Mouse (Mus musculus) neural tube, embryonic 11.5 days (tissue): ENCODE measurements at regions not wholly inside any gene's neighbourhood (a gene's known extent, or its start where the extent isn't known, plus 50 kb on each side); places are given as distances from the start of the nearest gene placed in this dataset.
A peak's percentile ranks its signal among the peaks of the same experiment; 100 is the strongest.
"Not testable (repeated sequence)": the region's sequence is repeated elsewhere in the genome, so short reads cannot be mapped to it uniquely, and the experiment has no call there.

Experiments used
- ATAC-seq: fragments of 200-750 bp; cut with Nextera tagmentation; 2 replicates; pipeline ENCODE4 v1.8.0; 2017; ENCODE audit warnings: moderate number of reproducible peaks, mild to moderate bottlenecking, moderate TSS enrichment, moderate library complexity; ENCODE audit not compliant: insufficient read depth, low FRiP score, low TSS enrichment
- DNase-seq: peaks from one replicate; pipeline ENCODE4 v3.0.0-alpha.2; 2015; ENCODE audit warnings: low spot score
- H3K27ac ChIP-seq: fragments of 300-500 bp; sonication (generic); 2 replicates; pipeline ENCODE4 v1.5.1; 2014; ENCODE audit warnings: low read depth, mild to moderate bottlenecking, low read length
- H3K27me3 ChIP-seq: fragments of 300-500 bp; sonication (generic); 2 replicates; pipeline ENCODE4 v1.6.1; 2014; ENCODE audit warnings: mild to moderate bottlenecking, low read length, mixed read lengths; ENCODE audit not compliant: control insufficient read depth, insufficient read depth
- H3K36me3 ChIP-seq: fragments of 300-500 bp; sonication (generic); 2 replicates; pipeline ENCODE4 v1.6.1; 2014; ENCODE audit warnings: mild to moderate bottlenecking, low read length, moderate library complexity, mixed read lengths; ENCODE audit not compliant: control insufficient read depth, insufficient read depth
- H3K4me1 ChIP-seq: fragments of 300-500 bp; sonication (generic); 2 replicates; pipeline ENCODE4 v1.6.1; 2014; ENCODE audit warnings: low read length, mixed read lengths; ENCODE audit not compliant: control insufficient read depth, insufficient read depth
- H3K4me2 ChIP-seq: fragments of 300-500 bp; sonication (generic); 2 replicates; pipeline ENCODE4 v1.6.1; 2014; ENCODE audit warnings: low read depth, mild to moderate bottlenecking, moderate library complexity
- H3K4me3 ChIP-seq: fragments of 300-500 bp; sonication (generic); 2 replicates; pipeline ENCODE4 v1.5.1; 2014; ENCODE audit warnings: low read depth, low read length
- H3K9ac ChIP-seq: fragments of 300-500 bp; sonication (generic); 2 replicates; pipeline ENCODE4 v1.6.1; 2014; ENCODE audit warnings: mild to moderate bottlenecking, low read length
- H3K9me3 ChIP-seq: fragments of 300-500 bp; sonication (generic); 2 replicates; pipeline ENCODE4 v1.6.1; 2016; ENCODE audit warnings: low read length; ENCODE audit not compliant: control insufficient read depth
- WGBS: fragments of 180-500 bp; shearing (Covaris S2); extraction: QIAGEN DNeasy Blood & Tissue Kit; methylation state at CpG from one replicate; pipeline ENCODE4 v1.1.7; 2014; 5-methylcytosine and 5-hydroxymethylcytosine counted together

DNA sequence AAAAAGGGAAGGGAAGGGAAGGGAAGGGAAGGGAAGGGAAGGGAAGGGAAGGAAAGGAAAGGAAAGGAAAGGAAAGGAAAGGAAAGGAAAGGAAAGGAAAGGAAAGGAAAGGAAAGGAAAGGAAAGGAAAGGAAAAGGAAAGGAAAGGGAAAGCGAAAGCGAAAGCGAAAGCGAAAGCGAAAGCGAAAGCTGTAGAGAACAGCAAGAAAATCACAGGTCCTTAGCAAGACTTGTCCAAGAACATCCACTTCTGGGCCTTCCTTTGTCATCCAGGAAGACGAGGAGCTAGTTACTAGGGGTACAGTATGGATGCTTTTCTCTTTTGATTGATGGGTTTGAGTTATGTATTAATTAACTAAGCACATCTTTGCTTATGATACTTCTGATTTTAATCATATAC is 494.3 kb upstream of the Smim15 start:
- not testable (repeated sequence) for ATAC-seq, H3K27me3 ChIP-seq, H3K27ac ChIP-seq, H3K4me2 ChIP-seq, H3K36me3 ChIP-seq, H3K9ac ChIP-seq, H3K4me3 ChIP-seq, DNase-seq, H3K9me3 ChIP-seq
- peaks cover 11% of the 10 kb centered on the region for H3K4me1 ChIP-seq
- 86% methylated on average over 7 of the region's 7 CpGs for WGBS

DNA sequence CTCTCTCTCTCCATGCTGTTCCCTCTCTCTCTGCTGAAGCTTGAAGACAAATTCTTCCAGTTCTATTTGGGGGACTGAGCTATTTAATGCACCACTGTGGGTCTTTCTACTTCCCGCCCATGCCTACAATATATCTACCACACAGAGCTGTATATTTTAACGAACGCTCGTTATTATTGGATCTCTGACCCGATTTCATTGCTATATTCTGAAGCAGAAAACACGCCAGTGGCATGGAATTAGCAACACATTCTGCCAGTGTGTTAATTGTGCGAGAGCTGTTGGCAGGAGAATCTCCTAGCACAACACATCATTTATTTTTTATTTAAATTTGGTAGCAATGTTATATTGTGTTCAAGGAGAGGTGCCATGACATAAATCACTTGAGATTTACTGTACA is 497.2 kb upstream of the Smim15 start:
- Histone ChIP-seq H3K4me2 (no peak overlapping the region), H3K36me3 (no peaks in the 10 kb centered on the region), H3K27me3 (no peaks in the 10 kb centered on the region), H3K9me3 (no peaks in the 10 kb centered on the region), H3K4me1 (peaks cover 13% of the 10 kb centered on the region), H3K9ac (no peak overlapping the region), H3K4me3 (no peak overlapping the region), H3K27ac (no peak overlapping the region; the same call in 1 of the 2 replicates)
- WGBS = 92% methylated on average over 7 of the region's 7 CpGs
- ATAC-seq = no peak
- DNase-seq = no peak

DNA sequence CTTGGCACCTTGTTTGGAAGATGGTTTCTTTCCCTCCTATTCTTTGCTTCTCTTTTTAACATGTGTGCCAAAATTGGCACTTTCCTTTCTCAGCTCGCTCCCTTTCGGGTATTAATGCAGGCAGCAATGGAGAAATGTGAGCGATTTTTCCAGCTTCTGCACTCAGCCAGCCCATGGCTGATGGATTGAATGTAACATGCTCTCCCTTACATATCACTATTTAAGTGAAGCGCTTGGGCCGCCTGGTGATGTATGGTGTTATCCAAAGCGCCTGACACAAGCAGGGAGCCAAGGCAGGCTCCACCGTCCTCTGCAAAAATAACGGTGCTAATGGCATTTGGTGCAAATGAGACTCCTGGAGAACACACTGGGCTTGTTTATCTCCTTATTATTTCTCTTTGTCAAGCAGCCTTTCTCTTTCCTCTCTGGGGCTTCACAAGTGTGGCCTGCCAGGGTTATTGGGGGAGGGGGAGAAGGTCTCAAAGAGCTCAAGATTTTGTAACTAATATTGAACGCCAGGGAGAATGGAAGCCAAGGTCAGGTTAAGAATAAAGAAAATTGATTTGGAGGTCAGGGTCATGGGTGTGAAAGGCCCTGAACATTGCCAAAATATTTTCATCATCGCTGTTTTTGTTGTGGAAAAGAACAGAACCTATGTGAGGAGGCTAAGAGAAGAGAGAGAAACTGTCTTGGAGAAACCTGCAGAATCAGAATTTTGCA is 497.9 kb upstream of the Smim15 start:
- no peak overlapping the region for H3K9ac ChIP-seq
- H3K27ac ChIP-seq = peak overlapping the region; percentile 67; the same call in 1 of the 2 replicates
- peaks cover 16% of the 10 kb centered on the region for H3K4me1 ChIP-seq
- 56% methylated on average over 10 of the region's 10 CpGs for WGBS
- H3K4me2 ChIP-seq = no peak overlapping the region
- DNase-seq (peak; percentile 48), ATAC-seq (no peak)
- no peaks in the 10 kb centered on the region for H3K9me3 ChIP-seq
- H3K4me3 ChIP-seq = no peak overlapping the region
- no peaks in the 10 kb centered on the region for H3K27me3 ChIP-seq
- no peaks in the 10 kb centered on the region for H3K36me3 ChIP-seq

DNA sequence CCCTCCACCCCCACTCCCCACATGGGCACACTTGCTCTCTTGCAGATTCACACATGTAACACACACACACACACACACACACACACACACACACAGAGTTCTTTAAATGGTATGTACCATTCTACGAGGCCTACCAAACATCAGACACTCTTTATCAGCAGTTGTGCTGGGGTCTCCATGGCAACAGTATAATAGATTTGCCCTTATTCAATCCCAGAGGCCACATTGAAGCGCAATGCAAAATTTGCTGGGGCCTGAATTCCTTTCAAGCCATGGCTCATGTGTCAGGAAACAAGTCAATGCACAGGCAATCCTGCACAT is 502.7 kb upstream of the Smim15 start:
- peak; percentile 67 for ATAC-seq
- DNase-seq = peak; percentile 66
- Histone ChIP-seq H3K27ac (peak overlapping the region; percentile 85), H3K4me2 (no peak overlapping the region), H3K9ac (no peak overlapping the region), H3K4me3 (no peak overlapping the region), H3K27me3 (no peaks in the 10 kb centered on the region), H3K4me1 (peaks cover 23% of the 10 kb centered on the region), H3K36me3 (no peaks in the 10 kb centered on the region), H3K9me3 (no peaks in the 10 kb centered on the region)
- WGBS = 34% methylated on average over 2 of the region's 2 CpGs

DNA sequence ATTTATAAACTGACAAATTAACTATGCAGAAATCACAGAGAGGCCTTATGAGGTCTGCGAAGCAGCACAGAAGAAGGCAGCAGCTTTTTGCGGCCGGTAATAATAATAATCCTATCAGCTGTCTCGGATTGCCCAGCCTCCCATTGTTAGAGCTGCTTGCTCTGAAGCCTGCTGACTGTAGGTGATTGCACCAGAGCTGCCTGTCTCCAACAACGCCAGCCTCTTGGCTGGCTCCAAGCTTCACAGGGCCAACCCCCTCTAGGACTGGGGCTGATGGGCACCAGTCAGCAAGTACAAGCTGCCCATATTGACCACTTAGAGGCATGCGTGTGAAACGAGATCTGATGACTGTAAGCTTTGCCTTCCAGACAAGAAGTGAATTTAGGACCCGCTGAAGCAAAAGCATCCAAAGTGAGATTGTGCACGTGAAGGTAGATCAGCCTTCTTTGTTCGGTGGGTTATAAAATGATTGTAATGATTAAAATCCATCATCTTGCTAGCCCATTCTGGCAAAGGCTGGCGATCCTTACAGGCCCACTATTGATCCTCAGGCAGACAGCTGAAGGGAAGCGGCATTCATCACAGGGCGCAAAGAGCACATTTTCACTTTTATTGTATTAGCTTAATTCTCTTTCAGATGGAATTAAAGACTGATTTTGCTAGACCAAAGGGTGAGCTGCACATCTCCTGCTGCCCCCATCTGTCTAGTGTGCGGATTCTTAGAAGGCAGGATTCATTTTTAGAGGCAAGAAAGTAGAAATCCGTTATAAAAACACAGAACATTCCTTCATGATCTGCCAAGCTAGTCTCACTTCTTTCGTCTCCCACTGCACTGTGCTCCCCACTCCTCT is 503.2 kb upstream of the Smim15 start:
- peaks cover 18% of the 10 kb centered on the region for H3K4me1 ChIP-seq
- 0 out of 2 replicates have a peak overlapping the region, but pooled peaks have one; percentile 9 for H3K9ac ChIP-seq
- H3K27me3 ChIP-seq = no peaks in the 10 kb centered on the region
- no peak overlapping the region for H3K4me3 ChIP-seq
- H3K36me3 ChIP-seq = no peaks in the 10 kb centered on the region
- H3K4me2 ChIP-seq = no peak overlapping the region
- 52% methylated on average over 16 of the region's 16 CpGs for WGBS
- peak; percentile 74 for ATAC-seq
- peak; percentile 57 for DNase-seq
- H3K27ac ChIP-seq = peak overlapping the region; percentile 85
- H3K9me3 ChIP-seq = no peaks in the 10 kb centered on the region

DNA sequence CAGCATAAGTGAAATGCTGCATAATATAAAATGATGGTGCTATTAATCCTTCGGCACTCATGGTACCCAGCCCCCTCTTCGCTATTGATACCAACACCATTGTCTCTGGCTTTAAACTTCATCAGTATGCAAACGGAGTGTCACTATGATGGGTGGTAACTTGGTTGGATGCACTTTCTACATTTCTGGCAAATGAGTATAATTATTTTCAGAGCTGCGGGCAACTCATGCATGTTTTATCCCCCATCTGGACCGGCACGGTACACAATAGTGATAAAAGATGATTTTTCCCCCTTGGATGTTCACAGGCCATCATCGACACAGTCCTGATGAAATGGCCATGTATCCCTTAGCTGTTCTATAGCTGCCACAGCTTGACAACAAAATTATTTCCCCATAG is 503.9 kb upstream of the Smim15 start:
- WGBS = 64% methylated on average over 7 of the region's 7 CpGs

DNA sequence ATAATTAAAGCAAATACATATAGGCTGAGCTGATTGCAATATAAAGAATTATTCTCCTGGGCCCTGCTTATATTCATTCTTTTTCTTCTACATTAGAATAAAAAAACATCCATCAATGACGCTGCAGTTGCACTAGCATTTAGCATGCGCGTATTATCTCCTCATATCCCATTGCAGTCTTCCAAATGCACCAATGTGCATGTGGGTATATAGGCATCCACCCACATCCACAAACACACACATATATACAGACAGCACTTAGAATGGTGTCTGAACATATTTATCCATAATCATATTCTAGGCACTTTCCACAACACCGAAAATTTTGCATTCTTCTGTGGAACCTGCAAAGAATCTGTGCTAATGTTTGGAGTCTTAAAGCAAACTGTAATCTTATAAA is 504.4 kb upstream of the Smim15 start:
- DNase-seq = no peak
- WGBS = 87% methylated on average over 4 of the region's 4 CpGs
- Histone ChIP-seq H3K36me3 (no peaks in the 10 kb centered on the region), H3K4me3 (no peak overlapping the region), H3K4me1 (peaks cover 12% of the 10 kb centered on the region), H3K9ac (no peak overlapping the region), H3K27ac (peak overlapping the region; percentile 85), H3K27me3 (no peaks in the 10 kb centered on the region), H3K4me2 (no peak overlapping the region), H3K9me3 (no peaks in the 10 kb centered on the region)
- no peak for ATAC-seq

More for the DNA sequence above, 503.9 kb upstream of the Smim15 start:
- H3K36me3 ChIP-seq = no peaks in the 10 kb centered on the region
- H3K4me1 ChIP-seq = peaks cover 12% of the 10 kb centered on the region
- peak overlapping the region; percentile 85 for H3K27ac ChIP-seq
- H3K27me3 ChIP-seq = no peaks in the 10 kb centered on the region
- ATAC-seq = peak; percentile 69
- H3K4me3 ChIP-seq = no peak overlapping the region
- no peak for DNase-seq
- H3K4me2 ChIP-seq = no peak overlapping the region
- H3K9ac ChIP-seq = no peak overlapping the region
- H3K9me3 ChIP-seq = no peaks in the 10 kb centered on the region

DNA sequence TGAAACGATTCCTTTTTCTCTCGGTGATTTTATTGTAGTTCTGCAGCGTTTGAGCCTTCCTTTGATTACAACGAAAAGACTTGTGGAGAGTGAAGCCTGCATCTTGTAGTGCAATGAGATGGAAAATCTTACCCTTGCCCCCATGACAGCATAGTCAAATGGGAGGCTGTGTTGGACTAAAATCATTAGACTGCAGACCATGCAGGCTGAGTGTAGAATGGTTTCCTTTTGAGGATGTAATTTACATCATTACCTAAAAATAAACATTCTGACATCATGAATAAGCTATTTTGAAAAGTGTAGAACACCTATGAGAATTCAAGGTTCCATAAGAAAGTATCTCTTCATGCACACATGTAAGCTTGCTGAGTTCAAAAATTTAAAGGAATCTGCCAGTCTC is 504.9 kb upstream of the Smim15 start:
- WGBS = 78% methylated on average over 4 of the region's 4 CpGs

DNA sequence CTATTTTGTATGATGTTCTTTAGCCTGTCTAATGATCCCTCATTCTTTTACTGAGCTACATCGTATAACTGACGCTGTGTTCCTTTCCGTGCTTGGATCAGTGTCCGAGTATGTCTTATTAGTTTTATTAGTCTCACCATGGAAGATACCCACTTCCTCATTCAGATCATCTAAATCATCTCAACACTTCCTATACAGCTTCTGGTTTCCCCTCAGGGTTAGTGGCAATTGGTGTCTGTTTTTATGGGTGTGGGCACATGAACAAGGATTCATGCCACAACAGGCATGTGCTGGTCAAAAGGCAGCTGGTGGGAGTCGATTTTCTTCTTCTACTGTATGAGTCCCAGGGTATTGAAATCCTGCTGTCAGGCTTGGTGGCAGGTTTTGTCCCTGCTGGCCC is 509.0 kb upstream of the Smim15 start:
- Histone ChIP-seq H3K4me3 (no peak overlapping the region), H3K27me3 (no peaks in the 10 kb centered on the region), H3K9me3 (no peaks in the 10 kb centered on the region), H3K4me2 (no peak overlapping the region), H3K27ac (no peak overlapping the region), H3K4me1 (no peaks in the 10 kb centered on the region; the same call in 1 of the 2 replicates), H3K9ac (no peak overlapping the region), H3K36me3 (no peaks in the 10 kb centered on the region)
- ATAC-seq (no peak), DNase-seq (no peak)
- 87% methylated on average over 5 of the region's 5 CpGs for WGBS

More for the DNA sequence above, 504.9 kb upstream of the Smim15 start:
- ATAC-seq (no peak), DNase-seq (no peak)
- Histone ChIP-seq H3K27me3 (no peaks in the 10 kb centered on the region), H3K9ac (no peak overlapping the region), H3K27ac (no peak overlapping the region), H3K4me3 (no peak overlapping the region), H3K9me3 (no peaks in the 10 kb centered on the region), H3K4me1 (peaks cover 12% of the 10 kb centered on the region), H3K36me3 (no peaks in the 10 kb centered on the region), H3K4me2 (no peak overlapping the region)
